Mouse (Mus musculus): ENCODE measurements around the gene Slamf8.

DNA sequence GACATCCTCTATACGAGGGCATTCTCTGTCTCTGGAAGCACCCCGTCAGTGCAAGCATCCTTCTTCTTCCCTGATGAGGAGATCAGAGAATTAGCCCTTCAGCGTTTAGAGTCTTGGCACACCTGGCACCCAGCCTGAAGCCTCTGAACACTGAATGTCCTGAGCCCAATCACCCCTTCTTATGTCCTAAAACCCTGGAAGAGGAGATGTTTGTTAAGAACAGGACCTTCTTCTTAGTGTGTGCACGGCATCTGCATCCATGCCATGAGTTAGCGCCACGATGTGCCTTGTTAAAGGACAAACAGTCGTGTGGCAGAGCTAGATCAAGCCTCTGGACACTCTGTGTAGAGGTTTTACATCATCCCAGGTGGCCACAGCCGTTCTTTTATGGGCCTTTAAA is 7.9 kb downstream of the Slamf8 start:
- TF ChIP-seq CTCF (IDR thresholded peaks at IDR 0.05; ENCODE audit: insufficient read depth, low read depth, low read length) (no peak), POLR2A (IDR thresholded peaks at IDR 0.05; ENCODE audit: insufficient read depth, low read depth, low read length) (no peak)
